8 mouse cellular contexts compared by ENCODE assay signal in the genomic region with DNA sequence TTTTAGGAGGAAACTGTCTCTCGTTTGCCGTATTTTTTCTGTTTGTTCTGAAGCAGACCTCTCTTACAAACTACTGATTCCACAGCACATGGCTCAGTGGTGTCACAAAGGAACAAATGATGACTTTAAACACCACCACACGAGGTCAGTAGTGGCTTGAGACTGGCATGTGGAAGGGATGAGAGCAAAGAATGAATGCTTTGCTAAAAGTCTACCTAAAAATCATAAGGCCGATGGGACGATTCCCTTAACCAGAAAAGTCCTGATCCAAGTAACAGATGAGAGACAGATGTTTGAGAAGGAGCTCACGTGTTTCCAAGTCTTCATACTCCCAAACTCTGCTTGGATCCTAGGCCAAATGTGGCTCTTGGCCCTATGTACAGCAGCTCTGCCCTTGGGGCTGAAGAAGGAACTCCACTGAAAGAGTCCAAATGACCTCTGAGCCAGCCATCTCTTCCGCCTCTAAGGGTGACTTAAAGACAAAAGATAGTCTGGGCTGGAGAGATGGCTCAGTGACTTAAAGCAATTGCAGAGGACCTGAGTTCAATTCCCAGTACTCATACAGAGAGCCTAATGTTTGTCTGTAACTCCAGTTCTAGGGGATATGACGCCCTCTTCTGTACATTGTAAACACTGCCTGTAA. TPM values are rescaled to one million over a fixed set of nuclear protein-coding genes. Genes with fewer than 3 reads are reported as not detected.
DNase-seq lines count a peak whose midpoint lies in the region; ATAC-seq and TF ChIP-seq lines count a peak whose summit lies in the region.

No protein-coding gene starts in this region.

- H3K4me3 ChIP-seq in C2C12 (ENCODE audit: insufficient read depth, poor library complexity, severe bottlenecking): peak overlapping the region; percentile 85
- H3K4me3 ChIP-seq in limb, embryonic 14.5 days (replicated peaks; ENCODE audit: low read length): peak overlapping the region; percentile 80; the same call in 1 of the 2 replicates
- peak overlapping the region; percentile 83 for H3K4me3 ChIP-seq in stomach, embryonic 15.5 days (replicated peaks)

- peak overlapping the region; percentile 65 for H3K27ac ChIP-seq in limb, embryonic 14.5 days (replicated peaks; ENCODE audit: low read depth, low read length)
- H3K27ac ChIP-seq in stomach, embryonic 15.5 days: peak overlapping the region; percentile 18; the same call in 1 of the 2 replicates

- DNase-seq in frontal cortex, postnatal 25 days (ENCODE audit: low spot score in 2 of 2): no peak
- DNase-seq in fibroblast of lung, adult 2 months (ENCODE audit: low read depth): peak; percentile 62
- DNase-seq in limb, embryonic 14.5 days (ENCODE audit: low spot score): peak; percentile 35
- no peak for DNase-seq in layer of hippocampus, adult 9-11 months
- DNase-seq in right cerebral cortex, postnatal 25 days: no peak

- H3K36me3 ChIP-seq in C2C12 (ENCODE audit: control insufficient read depth, insufficient read depth): peaks cover 39% of the 10 kb centered on the region
- H3K36me3 ChIP-seq in limb, embryonic 14.5 days (ENCODE audit: control insufficient read depth, insufficient read depth, low read length): peaks cover 36% of the 10 kb centered on the region
- H3K36me3 ChIP-seq in stomach, embryonic 15.5 days: peaks cover 30% of the 10 kb centered on the region

- ATAC-seq in frontal cortex, adult (ENCODE audit: low TSS enrichment): peak; percentile 51; the same call in 1 of the 2 replicates
- peak; percentile 45; the same call in 1 of the 2 replicates for ATAC-seq in limb, embryonic 14.5 days (ENCODE audit: low FRiP score, low read depth)
- no peak for ATAC-seq in stomach, embryonic 15.5 days (ENCODE audit: insufficient read depth, low FRiP score, low read depth)

- peaks cover 5% of the 10 kb centered on the region for H3K27me3 ChIP-seq in C2C12 (ENCODE audit: control insufficient read depth, insufficient read depth, insufficient read length)
- no peaks in the 10 kb centered on the region for H3K27me3 ChIP-seq in limb, embryonic 14.5 days (ENCODE audit: control insufficient read depth, insufficient read depth, low read length)
- no peaks in the 10 kb centered on the region for H3K27me3 ChIP-seq in stomach, embryonic 15.5 days (replicated peaks)

- peaks cover 41% of the 10 kb centered on the region for H3K79me3 ChIP-seq in C2C12 (ENCODE audit: low read depth)

- peaks cover 46% of the 10 kb centered on the region for H3K79me2 ChIP-seq in C2C12 (ENCODE audit: control insufficient read depth, insufficient read depth)

- no peaks in the 10 kb centered on the region for H3K9me3 ChIP-seq in limb, embryonic 14.5 days (ENCODE audit: control insufficient read depth, low read length)
- no peaks in the 10 kb centered on the region for H3K9me3 ChIP-seq in stomach, embryonic 15.5 days

- H3K4me2 ChIP-seq in limb, embryonic 14.5 days (replicated peaks; ENCODE audit: low read depth, low read length, severe bottlenecking): peak overlapping the region; percentile 72
- H3K4me2 ChIP-seq in stomach, embryonic 15.5 days: peak overlapping the region; percentile 71

- no peak for TF ChIP-seq POLR2A in limb, embryonic 14.5 days (IDR thresholded peaks at IDR 0.05; ENCODE audit: borderline replicate concordance, extremely low read depth, insufficient read depth, insufficient read length)

- TF ChIP-seq CTCF in C2C12 (IDR thresholded peaks at IDR 0.05; ENCODE audit: control insufficient read depth, insufficient read depth, insufficient read length): no peak

- H3ac ChIP-seq in C2C12 (ENCODE audit: control insufficient read depth, insufficient read length, low read depth): no peak overlapping the region

- peaks cover 8% of the 10 kb centered on the region for H3K4me1 ChIP-seq in limb, embryonic 14.5 days (ENCODE audit: control insufficient read depth, insufficient read depth, low read length)
- H3K4me1 ChIP-seq in stomach, embryonic 15.5 days: peaks cover 21% of the 10 kb centered on the region; the same call in 1 of the 2 replicates

- WGBS in limb, embryonic 14.5 days: 35% methylated on average over 8 of the region's 8 CpGs
- 32% methylated on average over 8 of the region's 8 CpGs for WGBS in stomach, embryonic 15.5 days

- peak overlapping the region; percentile 94 for H3K9ac ChIP-seq in limb, embryonic 14.5 days (ENCODE audit: low read depth, low read length, severe bottlenecking)
- H3K9ac ChIP-seq in stomach, embryonic 15.5 days: no peak overlapping the region

TF ChIP-seq in C2C12, 6 proteins besides CTCF, POLR2A, EP300 and RAD21:
- no peak for TF ChIP-seq FOSL1 (IDR thresholded peaks at IDR 0.05; ENCODE audit: insufficient read depth, low read length, poor library complexity, severe bottlenecking)
- TF ChIP-seq MAX (IDR thresholded peaks at IDR 0.05): no peak
- TF ChIP-seq MYOG (IDR thresholded peaks at IDR 0.05; ENCODE audit: control insufficient read depth, extremely low read depth, insufficient read length): no peak

RNA-seq across cellular contexts. Expression of gene Snhg11, which starts 13.6 kb away (rescaled TPM):
- not detected for polyA plus RNA-seq in C2C12 (2012; fragmentation: generic; extraction: Trizol)
- 10.8 and 11.7 TPM in 2 replicates for polyA plus RNA-seq in limb, embryonic 14.5 days (2012; rRNA removed)
- polyA plus RNA-seq in limb, embryonic 14.5 days (2014; fragmentation: Nextera tagmentation; extraction: Ambion mirVana): 2.8 and 3.5 TPM in 2 replicates
- 5.9 and 6.9 TPM in 2 replicates for polyA plus RNA-seq in stomach, embryonic 15.5 days (2015; fragmentation: Nextera tagmentation; extraction: Ambion mirVana)

RNA-seq across cellular contexts. Expression of gene Ralgapb, which starts 47.8 kb away (rescaled TPM):
- polyA plus RNA-seq in C2C12 (2012; fragmentation: generic; extraction: Trizol): 8.4 TPM
- 20.1 and 25.2 TPM in 2 replicates for polyA plus RNA-seq in limb, embryonic 14.5 days (2012; rRNA removed)
- 20.2 and 23.3 TPM in 2 replicates for polyA plus RNA-seq in limb, embryonic 14.5 days (2014; fragmentation: Nextera tagmentation; extraction: Ambion mirVana)
- polyA plus RNA-seq in stomach, embryonic 15.5 days (2015; fragmentation: Nextera tagmentation; extraction: Ambion mirVana): 14.8 and 17.9 TPM in 2 replicates

RNA-seq across cellular contexts. Expression of gene Lbp, which starts 55.5 kb away (rescaled TPM):
- not detected for polyA plus RNA-seq in C2C12 (2012; fragmentation: generic; extraction: Trizol)
- 5.6 and 5.7 TPM in 2 replicates for polyA plus RNA-seq in limb, embryonic 14.5 days (2012; rRNA removed)
- polyA plus RNA-seq in limb, embryonic 14.5 days (2014; fragmentation: Nextera tagmentation; extraction: Ambion mirVana): 3.7 and 4.4 TPM in 2 replicates
- 6.0 and 8.2 TPM in 2 replicates for polyA plus RNA-seq in stomach, embryonic 15.5 days (2015; fragmentation: Nextera tagmentation; extraction: Ambion mirVana)

Comparison
In these comparisons a context has a peak if more than half of its experiments do, and no peak if none do; other contexts are left out.
1. DNase-seq: peak in fibroblast of lung, adult 2 months (single experiment) and limb, embryonic 14.5 days (single experiment); none in frontal cortex, postnatal 25 days (0 of 2), layer of hippocampus, adult 9-11 months (single experiment) and right cerebral cortex, postnatal 25 days (single experiment).
2. Peak in every context shown above with its lines, with median percentiles within 50 percentile points of each other: H3K4me3 ChIP-seq.